Mouse (Mus musculus): ENCODE measurements around the gene Shisa5. TPM values are rescaled to one million over a fixed set of nuclear protein-coding genes. Genes with fewer than 3 reads are reported as not detected.

Shisa5 gene
- polyA plus RNA-seq, 1 experiment, result 82.8 TPM

DNA sequence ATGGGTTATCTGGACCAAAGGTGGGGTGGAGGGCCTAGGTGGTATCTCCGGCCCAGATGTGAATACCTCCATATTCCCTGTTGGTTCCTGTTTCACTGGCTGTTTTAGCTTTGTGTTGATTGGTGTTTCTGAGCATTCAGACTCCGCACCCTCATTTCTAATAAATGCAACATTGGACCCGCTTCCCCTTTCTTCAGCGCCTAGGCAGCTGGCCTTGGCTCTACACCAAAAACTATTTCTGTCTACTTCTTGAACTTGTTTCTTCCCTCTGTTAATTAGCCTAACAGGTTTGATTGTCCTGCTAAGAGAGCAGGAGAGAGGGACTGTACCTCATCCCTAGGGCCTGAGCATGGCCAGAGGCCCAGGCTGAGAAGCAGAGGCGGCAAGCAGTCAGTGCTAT lies 19.2 kb downstream of the Shisa5 start:
- TF ChIP-seq TCF12 (IDR thresholded peaks at IDR 0.05; ENCODE audit: insufficient read depth, poor library complexity, severe bottlenecking) (no peak), SRF (IDR thresholded peaks at IDR 0.05; ENCODE audit: control insufficient read depth, insufficient read length, low read depth) (no peak), POLR2AphosphoS2 (IDR thresholded peaks at IDR 0.05; ENCODE audit: insufficient read length, low read depth) (no peak), POLR2A (IDR thresholded peaks at IDR 0.05; ENCODE audit: insufficient read length, low read depth) (no peak), E2F4 (IDR thresholded peaks at IDR 0.05; ENCODE audit: insufficient read depth) (no peak), USF1 (IDR thresholded peaks at IDR 0.05; ENCODE audit: low read depth) (no peak), MYOD1 (IDR thresholded peaks at IDR 0.05; ENCODE audit: control insufficient read depth in 1 of 3, insufficient read length in 2 of 3, low read depth in 2 of 3) (no peak), TCF3 (IDR thresholded peaks at IDR 0.05; ENCODE audit: insufficient read length, low read depth) (no peak), MAX (IDR thresholded peaks at IDR 0.05; ENCODE audit: low read depth) (no peak), CEBPB (IDR thresholded peaks at IDR 0.05; ENCODE audit: insufficient read depth, poor library complexity, severe bottlenecking) (no peak), REST (IDR thresholded peaks at IDR 0.05; ENCODE audit: insufficient read depth, insufficient read length) (no peak), MYOG (IDR thresholded peaks at IDR 0.05; ENCODE audit: control insufficient read depth in 1 of 3, insufficient read depth in 1 of 3, insufficient read length in 2 of 3, low read depth in 2 of 3) (no peak)
- Histone ChIP-seq H3K4me2 (ENCODE audit: low read depth) (no peak overlapping the region), H3ac (ENCODE audit: control insufficient read depth, insufficient read length) (no peak overlapping the region), H3K4me3 (no peak overlapping the region), H3K79me2 (ENCODE audit: control insufficient read depth, insufficient read depth) (no peaks in the 10 kb centered on the region), H3K36me3 (ENCODE audit: control insufficient read depth, insufficient read depth) (no peaks in the 10 kb centered on the region), H3K27me3 (ENCODE audit: control insufficient read depth, insufficient read depth, insufficient read length) (no peaks in the 10 kb centered on the region)

DNA sequence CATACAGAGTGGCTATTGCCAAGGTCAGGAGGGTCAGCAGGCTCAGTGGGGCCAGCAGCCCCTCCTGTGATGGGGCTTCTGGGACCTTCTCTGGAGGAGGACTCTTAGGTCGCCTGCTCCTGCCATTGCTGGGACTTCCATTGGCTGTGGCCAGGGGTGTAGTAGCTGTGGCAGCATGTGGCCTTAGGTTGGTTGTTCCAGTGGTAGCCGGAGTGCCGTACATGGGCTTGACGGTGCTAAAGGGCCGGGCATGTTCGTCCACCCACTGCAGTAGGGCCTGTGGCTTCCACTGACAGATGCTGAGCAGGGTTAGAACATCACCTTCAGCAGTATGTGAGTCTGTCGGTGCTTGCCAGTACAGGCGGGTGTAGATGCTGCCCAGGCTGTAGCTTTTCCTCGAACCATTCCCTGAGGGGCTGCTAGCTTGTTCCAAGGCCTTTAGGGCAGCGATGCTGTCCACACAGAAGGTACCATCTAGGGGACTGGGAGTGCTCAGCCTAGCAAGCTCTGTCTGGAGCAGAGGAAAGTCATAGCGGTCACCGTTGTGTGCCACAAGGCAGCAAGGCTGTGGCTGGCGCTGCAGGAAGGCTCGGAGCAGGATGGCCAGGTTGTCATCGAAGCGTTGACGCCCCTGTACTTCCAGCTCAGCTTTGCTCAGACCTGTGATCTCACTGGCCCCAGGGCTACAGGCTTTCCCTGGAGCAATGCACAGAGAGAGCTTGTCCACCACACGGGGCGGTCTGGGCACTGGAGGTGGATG lies 19.8 kb downstream of the Shisa5 start:
- peak overlapping the region; percentile 14 for H3K4me3 ChIP-seq
- H3ac ChIP-seq (ENCODE audit: control insufficient read depth, insufficient read length), result peak overlapping the region; percentile 20
- TF ChIP-seq MYOD1 (IDR thresholded peaks at IDR 0.05; ENCODE audit: control insufficient read depth in 1 of 3, insufficient read length in 2 of 3, low read depth in 2 of 3), result no peak
- no peak for TF ChIP-seq TCF3 (IDR thresholded peaks at IDR 0.05; ENCODE audit: insufficient read length, low read depth)
- no peak for TF ChIP-seq POLR2AphosphoS2 (IDR thresholded peaks at IDR 0.05; ENCODE audit: insufficient read length, low read depth)
- no peak for TF ChIP-seq CEBPB (IDR thresholded peaks at IDR 0.05; ENCODE audit: insufficient read depth, poor library complexity, severe bottlenecking)
- no peak for TF ChIP-seq E2F4 (IDR thresholded peaks at IDR 0.05; ENCODE audit: insufficient read depth)
- no peak for TF ChIP-seq TCF12 (IDR thresholded peaks at IDR 0.05; ENCODE audit: insufficient read depth, poor library complexity, severe bottlenecking)
- no peak for TF ChIP-seq USF1 (IDR thresholded peaks at IDR 0.05; ENCODE audit: low read depth)
- H3K79me2 ChIP-seq (ENCODE audit: control insufficient read depth, insufficient read depth), result no peaks in the 10 kb centered on the region
- H3K4me2 ChIP-seq (ENCODE audit: low read depth), result peak overlapping the region; percentile 82
- peaks cover 6% of the 10 kb centered on the region for H3K36me3 ChIP-seq (ENCODE audit: control insufficient read depth, insufficient read depth)
- H3K27me3 ChIP-seq (ENCODE audit: control insufficient read depth, insufficient read depth, insufficient read length), result no peaks in the 10 kb centered on the region

DNA sequence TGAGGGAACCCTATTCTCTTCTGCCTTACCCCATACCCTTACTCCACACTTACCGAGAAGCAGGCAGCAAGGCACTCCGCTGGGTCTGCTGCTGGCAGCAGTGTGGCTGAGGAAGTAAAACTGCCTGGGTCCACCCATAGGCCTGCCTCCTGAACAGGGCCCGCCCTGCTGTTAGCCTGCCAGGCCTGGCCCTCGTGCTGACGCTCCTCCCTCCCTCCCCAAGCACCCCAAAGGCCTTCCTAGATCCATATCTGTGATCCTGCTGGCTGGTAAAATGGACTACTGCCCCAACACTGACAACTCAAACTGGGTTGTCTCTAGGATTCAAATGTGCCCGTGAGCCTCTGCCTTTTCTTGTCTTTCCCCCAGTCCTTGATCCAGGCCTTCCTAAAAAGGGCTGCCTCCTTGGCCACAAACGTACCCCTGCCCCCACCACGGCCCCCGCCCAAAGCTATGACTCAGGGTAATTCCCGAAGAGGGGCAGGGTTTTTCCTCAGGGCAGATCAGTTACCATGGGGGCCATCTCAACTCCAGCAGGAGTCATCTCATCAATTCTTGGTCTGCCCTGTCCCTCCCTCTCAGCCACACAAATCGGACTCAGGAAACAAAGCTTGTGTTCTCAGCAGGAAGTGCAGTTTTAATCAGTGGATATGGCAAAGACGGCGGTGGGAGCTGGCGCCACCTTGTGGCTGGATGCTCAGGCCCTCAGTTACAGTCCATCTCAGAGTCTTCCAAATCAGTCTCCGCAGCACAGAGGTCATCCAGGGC lies 21.0 kb downstream of the Shisa5 start, which contains the start of gene Trex1:
Gene Trex1 (minus strand): TSS at position 599 of the 768 bp plus-strand sequence.
- TF ChIP-seq CEBPB (IDR thresholded peaks at IDR 0.05; ENCODE audit: insufficient read depth, poor library complexity, severe bottlenecking) (no peak), POLR2A (IDR thresholded peaks at IDR 0.05; ENCODE audit: insufficient read length, low read depth) (peak; percentile 93), SRF (IDR thresholded peaks at IDR 0.05; ENCODE audit: control insufficient read depth, insufficient read length, low read depth) (no peak), TCF12 (IDR thresholded peaks at IDR 0.05; ENCODE audit: insufficient read depth, poor library complexity, severe bottlenecking) (no peak), TCF3 (IDR thresholded peaks at IDR 0.05; ENCODE audit: insufficient read length, low read depth) (no peak), MYOD1 (IDR thresholded peaks at IDR 0.05; ENCODE audit: control insufficient read depth in 1 of 3, insufficient read length in 2 of 3, low read depth in 2 of 3) (peak in 1 of 3 experiments; percentile 15), POLR2AphosphoS2 (IDR thresholded peaks at IDR 0.05; ENCODE audit: insufficient read length, low read depth) (peak; percentile 92)
- Histone ChIP-seq H3K36me3 (ENCODE audit: control insufficient read depth, insufficient read depth) (peaks cover 8% of the 10 kb centered on the region), H3K27me3 (ENCODE audit: control insufficient read depth, insufficient read depth, insufficient read length) (no peaks in the 10 kb centered on the region), H3K4me2 (ENCODE audit: low read depth) (peak within 1 kb of the TSS; percentile 82), H3ac (ENCODE audit: control insufficient read depth, insufficient read length) (peak within 1 kb of the TSS; percentile 20), H3K4me3 (peak within 1 kb of the TSS; percentile 14), H3K79me2 (ENCODE audit: control insufficient read depth, insufficient read depth) (no peaks in the 10 kb centered on the region)

DNA sequence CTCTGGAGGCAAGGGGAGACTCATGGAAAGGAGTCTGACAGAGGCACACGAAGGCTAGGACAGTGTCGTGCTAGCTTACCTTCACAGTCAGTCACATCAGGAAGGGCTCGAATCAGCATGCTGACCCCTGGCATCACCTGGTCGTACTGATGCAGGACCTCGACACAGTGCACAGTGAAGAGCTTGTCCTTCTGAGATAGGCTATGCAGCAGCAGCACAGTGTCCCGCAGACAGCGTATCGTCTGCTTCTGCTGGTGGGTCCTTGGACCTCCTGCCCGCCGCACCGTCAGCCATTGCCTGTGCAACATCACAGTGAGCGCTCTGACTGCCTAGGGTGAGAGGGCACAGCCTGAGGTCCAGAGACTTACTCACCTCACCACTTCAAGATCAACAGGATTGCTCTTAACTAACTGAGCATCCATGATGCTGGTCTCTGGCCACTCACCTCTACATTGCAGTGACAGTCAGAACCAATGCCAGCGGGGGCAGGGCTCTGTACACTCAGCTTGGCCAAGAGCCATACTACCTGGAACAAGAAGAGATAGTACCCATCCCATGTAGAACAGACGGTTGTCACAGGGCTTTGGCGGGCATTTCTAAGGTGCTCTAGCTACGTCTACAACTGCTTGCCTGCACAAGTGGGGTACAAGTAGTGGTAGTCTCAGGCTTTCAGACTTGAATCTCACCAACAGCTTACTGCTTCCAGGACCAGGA lies 22.0 kb downstream of the Shisa5 start:
- H3K79me2 ChIP-seq (ENCODE audit: control insufficient read depth, insufficient read depth), result no peaks in the 10 kb centered on the region
- H3K27me3 ChIP-seq (ENCODE audit: control insufficient read depth, insufficient read depth, insufficient read length), result no peaks in the 10 kb centered on the region
- H3K4me2 ChIP-seq (ENCODE audit: low read depth), result peak overlapping the region; percentile 82
- H3K4me3 ChIP-seq, result peak overlapping the region; percentile 14
- TF ChIP-seq POLR2A (IDR thresholded peaks at IDR 0.05; ENCODE audit: insufficient read length, low read depth), result no peak
- no peak for TF ChIP-seq REST (IDR thresholded peaks at IDR 0.05; ENCODE audit: insufficient read depth, insufficient read length)
- TF ChIP-seq MYOG (IDR thresholded peaks at IDR 0.05; ENCODE audit: control insufficient read depth in 1 of 3, insufficient read depth in 1 of 3, insufficient read length in 2 of 3, low read depth in 2 of 3), result no peak
- TF ChIP-seq USF1 (IDR thresholded peaks at IDR 0.05; ENCODE audit: low read depth), result no peak
- peak; percentile 91 for TF ChIP-seq POLR2AphosphoS2 (IDR thresholded peaks at IDR 0.05; ENCODE audit: insufficient read length, low read depth)
- TF ChIP-seq MYOD1 (IDR thresholded peaks at IDR 0.05; ENCODE audit: control insufficient read depth in 1 of 3, insufficient read length in 2 of 3, low read depth in 2 of 3), result no peak
- no peak for TF ChIP-seq SRF (IDR thresholded peaks at IDR 0.05; ENCODE audit: control insufficient read depth, insufficient read length, low read depth)
- no peak for TF ChIP-seq MAX (IDR thresholded peaks at IDR 0.05; ENCODE audit: low read depth)
- H3ac ChIP-seq (ENCODE audit: control insufficient read depth, insufficient read length), result peak overlapping the region; percentile 20
- peaks cover 8% of the 10 kb centered on the region for H3K36me3 ChIP-seq (ENCODE audit: control insufficient read depth, insufficient read depth)
